Mouse (Mus musculus) gastrocnemius, postnatal 25 days (tissue): ENCODE measurements at regions not wholly inside any gene's neighbourhood (a gene's known extent, or its start where the extent isn't known, plus 50 kb on each side); places are given as distances from the start of the nearest gene placed in this dataset.

ENCODE experiments used
- DNase-seq: peaks from one replicate; pipeline ENCODE4 v3.0.0; 2022

GRCm38 (mm10) chr11:27619926-27620325, 719.7 kb downstream of the Gm6685 start:
- peak; percentile 18 for DNase-seq
